Mouse (Mus musculus): Measurements from ENCODE around the gene Anxa9. TPM values are rescaled to one million over a fixed set of nuclear protein-coding genes. Genes with fewer than 3 reads are reported as not detected.
A peak's percentile ranks its signal among the peaks of the same experiment; 100 is the strongest.
"Not testable (repeated sequence)": the region's sequence is repeated elsewhere in the genome, so short reads cannot be mapped to it uniquely, and the experiment has no call there.

Anxa9 gene
- 0.47 and 0.72 TPM in 2 replicates for polyA plus RNA-seq (2015; fragmentation: Nextera tagmentation; extraction: Ambion mirVana)

DNA sequence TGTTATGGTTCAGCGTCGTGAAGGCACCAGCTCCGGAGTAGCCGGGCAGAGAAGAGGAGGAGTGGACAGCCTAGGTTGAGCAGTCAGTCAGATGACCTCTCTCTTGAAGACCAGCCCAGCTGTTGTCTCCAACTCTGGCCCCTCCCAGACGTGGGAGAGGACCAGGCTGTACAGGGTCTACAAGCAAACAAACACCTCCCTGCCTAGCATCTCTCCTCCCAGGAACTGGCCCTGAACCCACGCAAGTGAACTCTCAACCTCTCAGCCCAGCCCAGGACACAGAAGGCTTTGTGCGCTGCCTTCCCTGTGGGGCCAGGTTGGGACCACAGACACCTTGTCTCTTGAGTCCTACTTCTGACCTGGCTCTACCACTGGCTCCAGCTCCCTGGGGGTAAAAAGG lies at the start of gene Anxa9:
TSS of gene Anxa9 (minus strand) at position 77 of the 400 bp plus-strand sequence.
- Histone ChIP-seq H3K27ac (replicated peaks) (no peak within 1 kb of the TSS), H3K36me3 (no peaks in the 10 kb centered on the region), H3K9me3 (no peaks in the 10 kb centered on the region), H3K4me3 (no peak within 1 kb of the TSS), H3K9ac (no peak within 1 kb of the TSS), H3K4me2 (no peak within 1 kb of the TSS), H3K4me1 (replicated peaks) (no peaks in the 10 kb centered on the region), H3K27me3 (no peaks in the 10 kb centered on the region)
- ATAC-seq (ENCODE audit: low FRiP score, low read depth) = no peak
- WGBS = 69% methylated on average over 7 of the region's 7 CpGs

DNA sequence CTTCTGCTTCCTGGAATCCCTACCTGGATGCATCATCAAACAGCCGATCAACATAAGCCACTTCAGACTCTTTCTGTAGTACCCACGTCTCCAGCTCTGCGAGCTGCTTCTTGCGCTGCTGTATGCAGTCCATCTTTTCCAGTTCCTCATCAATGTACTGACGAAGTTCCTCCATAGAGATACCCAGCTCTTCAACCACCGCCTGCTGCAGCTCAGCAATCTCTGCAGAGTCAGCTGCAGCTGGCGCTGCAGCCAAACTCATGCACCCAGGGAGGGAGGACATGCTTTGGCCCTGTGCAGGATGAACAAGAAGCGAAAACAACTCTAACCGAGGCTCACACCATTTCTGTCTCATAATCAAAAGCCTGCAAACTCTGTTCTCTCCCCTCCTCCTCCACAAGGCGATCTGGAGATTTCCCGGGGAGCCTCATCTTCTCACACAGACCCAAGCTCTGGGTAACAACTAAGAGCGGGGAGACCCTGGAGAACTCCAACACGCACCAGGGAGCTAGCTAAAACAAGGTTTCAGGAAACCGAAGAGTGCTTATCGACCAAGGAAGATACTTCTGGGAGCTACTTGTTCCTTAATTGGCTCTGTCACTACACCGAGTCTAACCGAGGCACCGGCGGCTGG lies 49.1 kb upstream of the Anxa9 start:
- Histone ChIP-seq H3K4me2 (peak overlapping the region; percentile 50), H3K4me3 (peak overlapping the region; percentile 45), H3K36me3 (peaks cover 21% of the 10 kb centered on the region)
- not testable (repeated sequence) for H3K27me3 ChIP-seq; H3K9ac ChIP-seq; H3K4me1 ChIP-seq (replicated peaks); ATAC-seq (ENCODE audit: low FRiP score, low read depth); H3K9me3 ChIP-seq; H3K27ac ChIP-seq (replicated peaks)
- 25% methylated on average over 10 of the region's 19 CpGs for WGBS

DNA sequence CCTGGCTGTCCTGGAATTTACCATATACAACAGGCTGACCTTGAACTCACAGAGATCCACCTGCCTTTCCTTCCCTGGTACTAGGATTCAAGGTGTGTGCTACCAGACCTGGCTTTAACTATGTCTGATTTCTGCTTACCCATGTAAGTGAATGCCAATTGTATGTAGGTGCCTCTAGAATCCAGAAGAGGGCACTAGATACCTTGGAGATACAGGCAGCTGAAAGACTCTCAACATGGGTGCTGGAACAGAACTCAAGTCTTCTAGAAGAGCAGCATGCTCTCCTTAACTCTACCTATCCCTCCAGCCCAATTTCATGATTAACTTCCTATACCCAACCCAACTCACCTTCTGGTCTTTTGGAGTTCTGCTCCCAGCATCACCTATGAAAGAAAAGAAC lies 42.5 kb upstream of the Anxa9 start:
- no peaks in the 10 kb centered on the region for H3K4me1 ChIP-seq (replicated peaks)
- no peak overlapping the region for H3K27ac ChIP-seq (replicated peaks)
- no peak overlapping the region for H3K9ac ChIP-seq
- H3K4me3 ChIP-seq = no peak overlapping the region
- H3K27me3 ChIP-seq = no peaks in the 10 kb centered on the region
- H3K4me2 ChIP-seq = no peak overlapping the region
- H3K36me3 ChIP-seq = peaks cover 81% of the 10 kb centered on the region
- no peak for ATAC-seq (ENCODE audit: low FRiP score, low read depth)
- H3K9me3 ChIP-seq = no peaks in the 10 kb centered on the region

DNA sequence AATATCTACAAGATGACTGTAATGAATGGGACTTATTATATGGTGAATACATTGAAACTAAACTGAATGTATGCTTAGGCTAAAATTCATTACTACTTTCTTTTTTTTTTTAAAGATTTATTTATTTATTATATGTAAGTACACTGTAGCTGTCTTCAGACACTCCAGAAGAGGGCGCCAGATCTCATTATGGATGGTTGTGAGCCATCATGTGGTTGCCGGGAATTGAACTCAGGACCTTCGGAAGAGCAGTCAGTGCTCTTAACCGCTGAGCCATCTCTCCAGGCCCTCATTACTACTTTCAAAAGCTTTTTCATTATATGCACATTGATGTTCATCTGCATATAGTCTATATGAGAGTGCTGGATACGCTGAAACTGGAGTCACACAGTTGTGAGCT lies 41.4 kb upstream of the Anxa9 start:
- not testable (repeated sequence) for H3K4me2 ChIP-seq; H3K9me3 ChIP-seq; H3K4me1 ChIP-seq (replicated peaks); ATAC-seq (ENCODE audit: low FRiP score, low read depth); H3K27ac ChIP-seq (replicated peaks); H3K9ac ChIP-seq; H3K27me3 ChIP-seq; H3K4me3 ChIP-seq
- WGBS = 92% methylated on average over 5 of the region's 5 CpGs
- peaks cover 80% of the 10 kb centered on the region for H3K36me3 ChIP-seq

DNA sequence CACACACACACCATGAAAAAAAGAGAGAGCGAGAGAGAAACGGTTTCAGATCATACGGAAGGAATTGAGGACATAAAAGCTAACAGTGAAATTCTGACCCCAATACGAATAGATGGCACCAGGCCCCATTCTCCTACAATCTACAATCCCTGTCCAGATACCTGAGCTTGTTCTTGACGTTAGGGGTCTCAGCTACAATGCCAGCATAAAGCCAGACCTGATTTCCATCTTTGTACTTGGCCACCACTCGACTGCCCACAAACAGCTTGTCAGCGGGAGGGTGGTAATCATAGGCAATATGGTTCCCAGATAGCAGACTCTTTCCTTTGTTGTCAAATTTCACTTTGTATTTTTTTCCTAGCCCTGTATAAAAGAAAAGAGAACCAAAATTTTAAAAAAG lies 39.5 kb upstream of the Anxa9 start:
- no peak overlapping the region for H3K4me3 ChIP-seq
- H3K27me3 ChIP-seq = no peaks in the 10 kb centered on the region
- 95% methylated on average over 7 of the region's 7 CpGs for WGBS
- H3K4me2 ChIP-seq = no peak overlapping the region
- H3K27ac ChIP-seq (replicated peaks) = no peak overlapping the region
- H3K9me3 ChIP-seq = no peaks in the 10 kb centered on the region
- H3K9ac ChIP-seq = no peak overlapping the region
- no peak for ATAC-seq (ENCODE audit: low FRiP score, low read depth)
- peaks cover 85% of the 10 kb centered on the region for H3K36me3 ChIP-seq
- H3K4me1 ChIP-seq (replicated peaks) = no peaks in the 10 kb centered on the region

DNA sequence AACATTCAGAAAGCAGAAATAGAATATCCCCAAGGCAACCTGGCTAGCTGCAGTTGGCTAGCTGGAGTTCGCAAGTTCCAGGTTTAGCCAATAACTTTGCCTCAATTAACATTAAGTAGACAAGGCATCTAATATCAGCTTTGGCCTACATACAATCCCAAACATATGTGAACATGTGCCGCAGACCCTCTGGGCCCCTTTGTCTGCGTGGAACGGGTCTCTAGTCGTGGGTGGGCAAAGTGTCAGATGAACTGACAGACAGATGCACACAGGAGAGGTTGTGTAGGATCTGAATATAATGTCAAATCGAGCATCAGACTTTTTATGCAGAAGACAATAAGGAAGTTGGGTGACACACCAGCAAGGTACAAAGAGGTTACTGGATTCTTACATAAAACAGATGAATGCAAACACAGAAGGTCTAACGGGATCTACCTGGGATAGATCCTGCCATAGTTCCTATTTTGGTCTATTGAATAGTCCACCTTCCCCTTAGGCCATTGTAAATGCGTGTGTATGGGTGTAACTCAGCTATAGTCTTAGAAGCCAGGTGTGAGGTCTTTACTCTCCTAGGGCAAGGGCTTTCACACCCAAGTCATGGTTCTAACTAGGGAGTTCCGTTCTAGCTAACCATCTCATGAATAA lies 36.5 kb upstream of the Anxa9 start:
- WGBS = 93% methylated on average over 9 of the region's 9 CpGs
- not testable (repeated sequence) for H3K9me3 ChIP-seq; H3K27me3 ChIP-seq; H3K9ac ChIP-seq; H3K4me3 ChIP-seq; ATAC-seq (ENCODE audit: low FRiP score, low read depth); H3K4me1 ChIP-seq (replicated peaks); H3K4me2 ChIP-seq; H3K27ac ChIP-seq (replicated peaks)
- H3K36me3 ChIP-seq = peaks cover 89% of the 10 kb centered on the region

DNA sequence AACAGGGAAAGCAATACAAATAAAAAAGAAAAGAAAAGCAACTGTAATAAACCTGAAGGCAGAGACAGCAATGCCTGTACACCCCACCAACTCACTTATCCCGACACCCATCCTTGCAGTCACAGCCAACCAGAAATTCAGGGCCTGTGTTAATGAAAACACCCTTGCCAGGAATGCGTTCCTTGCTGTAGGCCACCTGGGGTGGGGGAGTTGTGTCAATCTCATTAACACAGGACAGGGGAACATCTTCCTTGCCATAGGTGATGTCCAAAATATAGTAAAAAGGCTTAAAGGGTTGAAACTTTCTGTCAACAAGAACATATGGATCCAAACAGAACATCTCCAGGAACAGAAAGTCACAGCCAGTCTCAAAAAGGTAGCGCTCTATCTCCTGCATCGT lies 31.3 kb upstream of the Anxa9 start:
- H3K4me1 ChIP-seq (replicated peaks) = no peaks in the 10 kb centered on the region
- ATAC-seq (ENCODE audit: low FRiP score, low read depth) = no peak
- no peak overlapping the region for H3K4me3 ChIP-seq
- no peak overlapping the region for H3K4me2 ChIP-seq
- H3K36me3 ChIP-seq = peaks cover 94% of the 10 kb centered on the region
- H3K27ac ChIP-seq (replicated peaks) = no peak overlapping the region
- no peak overlapping the region for H3K9ac ChIP-seq
- no peaks in the 10 kb centered on the region for H3K27me3 ChIP-seq
- WGBS = 96% methylated on average over 4 of the region's 4 CpGs
- H3K9me3 ChIP-seq = no peaks in the 10 kb centered on the region

DNA sequence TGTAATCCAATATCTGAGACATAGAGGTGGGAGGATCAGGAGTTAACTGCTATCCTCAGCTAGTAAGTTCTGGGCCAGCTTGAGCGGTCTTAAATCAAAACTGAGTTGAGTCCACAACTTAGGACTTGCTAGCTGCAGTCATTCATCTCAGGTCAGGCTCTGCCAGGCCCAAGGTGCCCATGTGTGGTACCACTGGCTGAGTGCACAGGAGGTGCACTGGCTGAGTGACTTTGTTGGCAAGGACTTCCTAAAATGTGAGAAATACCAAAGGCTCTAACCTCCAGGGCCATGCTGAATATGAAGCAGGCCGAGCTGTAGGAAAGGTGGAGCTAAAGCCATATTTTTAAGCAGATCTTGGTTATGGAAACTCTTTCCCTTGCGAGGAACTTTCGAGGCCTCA lies 30.4 kb upstream of the Anxa9 start:
- Histone ChIP-seq H3K27ac (replicated peaks) (no peak overlapping the region), H3K36me3 (peaks cover 94% of the 10 kb centered on the region), H3K9me3 (no peaks in the 10 kb centered on the region), H3K9ac (no peak overlapping the region), H3K4me2 (no peak overlapping the region), H3K4me1 (replicated peaks) (no peaks in the 10 kb centered on the region), H3K27me3 (no peaks in the 10 kb centered on the region), H3K4me3 (no peak overlapping the region)
- ATAC-seq (ENCODE audit: low FRiP score, low read depth) = no peak
- WGBS = 98% methylated on average over 4 of the region's 4 CpGs

DNA sequence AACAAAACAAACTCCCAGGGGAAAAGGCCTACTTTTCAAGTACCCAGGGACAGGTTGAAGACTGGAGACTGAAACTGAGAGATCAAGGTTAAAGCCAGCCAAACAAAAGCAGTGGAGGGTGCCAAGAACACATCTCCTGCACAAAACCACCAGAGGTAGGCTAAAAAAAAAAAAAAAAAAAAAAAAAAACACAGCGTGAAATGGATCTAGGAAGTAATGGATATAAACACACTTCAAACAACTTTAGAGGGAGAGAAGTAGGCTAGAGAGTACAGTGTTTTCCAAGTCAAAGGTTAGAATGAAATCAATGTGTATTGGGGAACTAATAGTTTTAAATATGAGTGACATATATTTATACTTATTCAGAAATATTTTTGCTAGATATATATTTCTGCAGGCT lies 24.6 kb upstream of the Anxa9 start:
- Histone ChIP-seq H3K4me3 (no peak overlapping the region), H3K27me3 (no peaks in the 10 kb centered on the region), H3K4me2 (no peak overlapping the region), H3K27ac (replicated peaks) (no peak overlapping the region), H3K9me3 (no peaks in the 10 kb centered on the region), H3K9ac (no peak overlapping the region), H3K4me1 (replicated peaks) (no peaks in the 10 kb centered on the region), H3K36me3 (peaks cover 74% of the 10 kb centered on the region)
- 91% methylated on average over 1 of the region's 1 CpGs for WGBS
- ATAC-seq (ENCODE audit: low FRiP score, low read depth) = no peak

DNA sequence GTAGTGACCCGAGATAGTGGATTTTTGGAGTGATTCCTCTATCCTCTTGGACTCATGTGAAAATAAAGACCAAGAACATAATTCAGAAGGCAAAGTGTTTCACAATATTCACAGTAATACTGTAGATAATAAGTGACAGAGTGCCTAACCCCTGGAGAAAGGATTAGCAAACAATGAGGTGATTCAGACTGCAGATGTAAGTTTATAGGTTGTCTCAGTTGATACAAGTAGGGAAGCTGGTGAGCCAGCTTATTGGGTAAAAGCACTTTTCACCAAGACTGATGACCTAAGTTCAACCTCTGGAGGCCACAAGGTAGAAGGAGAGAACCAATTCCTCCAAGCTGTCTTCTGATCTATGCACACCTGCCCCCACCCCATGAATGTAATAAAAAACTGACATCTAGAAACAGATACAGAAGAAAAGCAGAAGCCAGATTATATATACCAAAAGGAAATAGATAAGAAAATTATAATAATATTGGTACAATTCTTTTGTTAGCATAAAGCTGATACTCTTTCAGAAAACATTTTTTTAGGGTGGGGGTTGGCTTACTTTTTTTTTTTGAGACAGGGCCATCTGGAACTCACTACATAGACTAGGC lies 21.9 kb upstream of the Anxa9 start:
- Histone ChIP-seq H3K36me3 (peaks cover 77% of the 10 kb centered on the region), H3K27me3 (no peaks in the 10 kb centered on the region), H3K9me3 (no peaks in the 10 kb centered on the region), H3K4me3 (no peak overlapping the region), H3K4me1 (replicated peaks) (no peaks in the 10 kb centered on the region), H3K4me2 (no peak overlapping the region), H3K9ac (no peak overlapping the region), H3K27ac (replicated peaks) (no peak overlapping the region)
- 96% methylated on average over 1 of the region's 1 CpGs for WGBS
- ATAC-seq (ENCODE audit: low FRiP score, low read depth) = no peak

DNA sequence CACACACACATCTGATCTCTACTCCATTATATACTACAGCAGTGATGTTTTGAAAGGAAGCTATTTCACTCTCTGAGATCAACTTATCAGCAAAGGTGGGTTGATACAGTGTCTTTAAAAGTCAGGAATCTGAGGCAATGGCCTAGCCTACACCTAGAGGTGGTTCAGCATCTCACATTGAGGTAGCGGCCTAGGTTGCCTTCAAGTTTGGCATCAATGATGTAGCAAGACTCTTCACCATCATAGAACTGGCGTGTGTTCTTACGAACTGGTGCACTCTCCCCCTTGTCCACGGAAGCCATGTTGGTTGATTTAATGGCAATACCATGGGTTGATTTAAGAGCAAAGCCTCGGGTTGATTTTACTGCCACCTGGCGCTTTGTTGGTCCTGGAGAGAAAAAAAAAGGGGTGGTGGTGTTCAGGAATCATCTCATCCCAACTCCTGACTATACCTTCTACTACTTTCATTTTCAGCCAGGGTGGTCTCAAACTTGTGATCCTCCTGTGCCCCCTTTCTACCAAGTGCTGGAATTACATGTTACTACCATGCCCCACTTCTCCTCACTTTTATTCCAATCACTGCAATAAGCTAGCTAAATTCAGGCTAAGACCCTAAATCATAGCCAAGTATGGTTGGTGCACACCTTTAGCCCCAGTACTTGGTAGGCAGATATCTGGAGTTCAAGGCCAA lies 17.6 kb upstream of the Anxa9 start:
- WGBS = 96% methylated on average over 6 of the region's 6 CpGs
- no peak overlapping the region for H3K4me3 ChIP-seq
- H3K27ac ChIP-seq (replicated peaks) = no peak overlapping the region
- no peak overlapping the region for H3K4me2 ChIP-seq
- H3K36me3 ChIP-seq = peaks cover 90% of the 10 kb centered on the region
- ATAC-seq (ENCODE audit: low FRiP score, low read depth) = no peak
- H3K9me3 ChIP-seq = no peaks in the 10 kb centered on the region
- 0 out of 2 replicates have a peak, but pooled peaks cover 3% of the 10 kb centered on the region for H3K4me1 ChIP-seq (replicated peaks)
- H3K27me3 ChIP-seq = no peaks in the 10 kb centered on the region
- H3K9ac ChIP-seq = no peak overlapping the region

DNA sequence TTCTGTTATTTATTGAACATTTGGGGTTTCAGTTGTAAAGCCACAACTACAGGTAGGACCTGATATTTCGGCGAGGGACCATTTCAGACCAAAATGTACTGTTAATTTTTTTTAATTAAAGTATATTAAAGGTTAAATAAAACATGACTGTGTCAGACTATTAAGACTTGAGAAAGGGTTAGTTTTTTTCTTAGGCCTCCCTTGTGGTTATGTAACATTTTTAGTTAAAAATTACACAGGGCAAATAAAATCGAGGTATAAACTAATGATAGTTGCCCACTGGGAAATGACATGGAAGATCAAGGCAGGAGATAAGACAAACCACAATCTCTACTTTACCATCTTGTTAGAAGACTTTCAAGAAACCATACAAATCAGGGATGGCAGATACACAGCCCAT lies 16.5 kb upstream of the Anxa9 start:
- Histone ChIP-seq H3K4me1 (replicated peaks) (peaks cover 8% of the 10 kb centered on the region; the same call in 1 of the 2 replicates), H3K9ac (no peak overlapping the region), H3K4me3 (no peak overlapping the region), H3K9me3 (no peaks in the 10 kb centered on the region), H3K36me3 (peaks cover 80% of the 10 kb centered on the region), H3K27ac (replicated peaks) (no peak overlapping the region), H3K4me2 (no peak overlapping the region), H3K27me3 (no peaks in the 10 kb centered on the region)
- WGBS = 92% methylated on average over 3 of the region's 3 CpGs
- no peak for ATAC-seq (ENCODE audit: low FRiP score, low read depth)
